Mouse (Mus musculus): Measurements from ENCODE around the gene Tceal7.
"Not testable (repeated sequence)": the region's sequence is repeated elsewhere in the genome, so short reads cannot be mapped to it uniquely, and the experiment has no call there.

Tceal7 gene

DNA sequence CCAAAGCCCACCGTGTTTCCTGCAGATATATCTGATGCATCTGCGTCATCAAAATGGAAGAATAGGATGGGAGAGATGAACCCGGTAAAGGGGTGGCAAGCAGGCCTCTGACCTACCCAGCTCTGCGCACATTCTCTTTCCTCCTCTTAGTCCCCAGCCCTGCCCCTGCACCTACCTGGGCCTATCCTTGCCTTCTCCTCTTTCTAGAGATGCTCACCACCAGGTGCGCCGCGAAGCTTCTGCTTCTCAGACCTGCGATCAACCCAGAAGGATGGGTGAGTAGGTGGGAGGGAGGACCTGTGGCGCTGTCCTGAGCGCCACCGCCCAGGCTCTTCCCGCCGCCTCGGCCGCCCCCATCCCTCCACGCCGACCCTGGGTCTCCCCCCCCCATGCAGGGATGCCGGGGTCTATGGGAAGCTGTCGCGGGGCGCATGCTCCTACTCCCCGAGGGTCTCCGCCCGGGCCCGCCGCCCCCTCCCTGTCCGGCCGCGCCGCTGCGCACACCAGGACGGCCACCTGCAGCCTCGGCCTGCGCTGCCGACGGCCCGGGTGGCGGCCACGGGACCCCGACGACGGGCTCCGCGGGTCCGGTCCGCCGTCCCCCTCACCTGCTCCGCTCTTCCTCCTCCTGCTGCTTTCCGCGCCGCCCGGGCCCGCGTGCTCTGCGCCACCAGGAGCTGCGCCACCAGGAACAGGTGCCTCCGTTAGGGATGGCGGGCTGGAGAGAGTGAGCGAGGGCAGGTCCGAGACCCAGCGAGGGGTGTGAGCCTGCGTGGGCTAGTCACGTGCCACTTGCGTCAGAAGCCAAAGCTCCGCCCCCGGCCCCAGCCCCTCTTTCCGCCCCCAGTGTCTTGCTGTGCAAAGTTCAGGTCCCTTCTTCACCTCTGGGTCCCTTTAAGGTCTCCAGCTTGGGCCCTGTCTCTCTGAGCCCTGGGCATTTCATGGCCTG lies at the start of gene Tceal7, which contains the start of gene Bex1:
Gene Tceal7 (plus strand): TSS at position 51 of the 949 bp plus-strand sequence.
Gene Bex1 (minus strand): TSS at position 785 of the 949 bp plus-strand sequence.
- DNase-seq (ENCODE audit: low read depth, low spot score): not testable (repeated sequence)

DNA sequence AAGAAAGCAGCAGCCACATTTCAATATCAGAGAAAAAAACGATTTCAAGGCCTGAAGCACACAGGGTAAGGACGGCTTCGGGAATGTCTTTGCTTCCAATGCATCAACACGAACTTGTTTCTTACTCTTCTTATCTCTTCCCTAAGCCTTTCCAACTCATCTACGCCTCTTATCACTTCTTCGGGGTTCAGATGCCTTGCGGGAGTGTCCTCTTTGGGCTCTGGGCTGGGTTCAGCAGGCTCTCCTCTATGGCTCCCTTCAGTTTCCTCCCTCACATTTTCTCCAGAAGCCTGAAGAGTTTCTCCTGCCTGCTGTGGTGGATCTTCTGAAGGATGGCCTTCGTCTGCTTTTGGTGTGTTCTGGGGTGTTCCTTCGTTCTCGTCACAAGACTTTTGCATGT lies 44.0 kb upstream of the Tceal7 start:
- no peak for DNase-seq (ENCODE audit: low read depth, low spot score)

DNA sequence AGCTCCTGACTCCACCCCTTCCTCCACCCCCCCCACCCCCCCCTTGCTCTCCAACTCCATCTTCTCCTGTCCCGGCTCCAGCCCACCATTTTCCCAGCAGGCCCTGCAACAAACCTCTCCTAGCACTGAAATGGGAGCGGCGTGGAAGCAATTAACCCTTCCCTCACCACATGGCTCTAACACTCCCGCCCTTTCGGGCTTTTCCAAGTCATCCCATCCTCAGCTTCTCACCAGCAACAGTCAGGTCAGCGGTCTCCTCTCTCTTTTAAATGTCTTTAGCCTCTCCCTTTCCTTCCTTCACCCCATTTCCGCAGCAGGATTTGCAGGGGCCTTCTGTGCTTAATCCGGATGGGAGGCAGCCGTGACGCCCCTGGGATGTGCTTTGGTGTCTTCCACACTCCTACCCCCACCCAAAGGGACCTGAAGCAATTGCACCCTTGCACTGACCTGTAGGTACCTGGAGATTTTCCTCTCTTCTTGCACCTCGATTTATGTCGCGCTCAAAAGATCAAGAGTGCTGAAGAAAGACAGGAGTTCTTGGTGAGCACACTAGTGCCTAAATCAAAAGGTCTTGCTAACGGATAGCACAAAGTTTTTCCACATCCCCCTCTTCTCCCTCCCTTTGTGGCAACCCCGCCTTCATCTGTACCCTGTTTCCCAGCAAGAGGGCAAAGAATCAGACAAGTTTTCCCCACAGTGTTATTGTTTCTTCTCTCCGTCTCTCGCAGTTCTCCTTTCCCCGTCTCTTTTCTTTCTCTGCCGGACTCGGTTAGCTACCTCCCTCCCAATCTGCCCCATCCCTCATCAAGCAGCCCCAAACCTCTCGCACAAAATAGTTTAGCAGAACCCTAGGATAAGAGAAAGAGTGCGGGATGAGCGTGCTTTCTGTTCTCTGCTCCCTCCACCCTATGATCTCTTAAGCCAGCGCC lies 43.1 kb upstream of the Tceal7 start:
- DNase-seq (ENCODE audit: low read depth, low spot score): peak; percentile 83

DNA sequence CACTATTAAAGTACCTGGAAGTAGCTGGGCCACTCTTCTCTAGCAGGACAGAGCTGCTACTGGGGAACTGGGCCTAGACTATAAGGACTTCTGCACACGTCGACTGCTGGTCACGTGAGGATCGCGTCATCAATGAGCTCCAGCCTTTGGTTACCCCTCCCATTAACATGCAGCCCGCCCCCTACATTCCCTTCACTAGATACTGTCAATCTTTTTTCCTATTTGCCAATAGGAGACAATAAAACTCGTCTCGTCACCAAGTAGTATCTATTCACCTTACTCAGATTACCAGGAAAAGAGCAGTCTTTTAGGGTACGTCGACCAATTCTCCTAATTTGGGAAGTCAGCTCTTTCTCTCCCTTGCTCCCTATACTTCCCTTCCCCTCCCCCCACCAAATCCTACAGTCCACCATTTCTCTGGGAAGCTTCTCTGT lies 42.4 kb upstream of the Tceal7 start, which contains the start of gene Tceal8:
Gene Tceal8 (minus strand): TSS at position 225 of the 434 bp plus-strand sequence.
- DNase-seq (ENCODE audit: low read depth, low spot score): peak; percentile 98

DNA sequence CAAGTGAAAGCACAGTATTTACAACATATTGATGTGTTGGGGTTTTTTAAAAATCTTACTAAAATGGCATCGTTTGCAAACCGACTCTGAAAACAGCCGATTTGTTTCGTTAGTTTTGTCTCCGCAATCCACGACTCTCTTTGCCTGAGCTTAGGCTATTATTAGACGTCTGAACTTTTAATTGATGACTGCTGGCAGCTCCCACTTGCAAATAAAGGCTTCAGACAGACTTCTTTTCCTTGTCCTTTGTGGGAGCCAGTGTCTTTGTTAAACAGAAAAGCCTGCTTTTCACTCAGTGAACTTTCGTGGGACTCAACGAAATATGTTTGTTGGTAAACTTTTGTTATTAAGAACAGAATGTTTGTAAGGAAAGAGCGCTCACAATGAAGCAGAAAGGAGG lies 41.8 kb upstream of the Tceal7 start:
- peak; percentile 34 for DNase-seq (ENCODE audit: low read depth, low spot score)

DNA sequence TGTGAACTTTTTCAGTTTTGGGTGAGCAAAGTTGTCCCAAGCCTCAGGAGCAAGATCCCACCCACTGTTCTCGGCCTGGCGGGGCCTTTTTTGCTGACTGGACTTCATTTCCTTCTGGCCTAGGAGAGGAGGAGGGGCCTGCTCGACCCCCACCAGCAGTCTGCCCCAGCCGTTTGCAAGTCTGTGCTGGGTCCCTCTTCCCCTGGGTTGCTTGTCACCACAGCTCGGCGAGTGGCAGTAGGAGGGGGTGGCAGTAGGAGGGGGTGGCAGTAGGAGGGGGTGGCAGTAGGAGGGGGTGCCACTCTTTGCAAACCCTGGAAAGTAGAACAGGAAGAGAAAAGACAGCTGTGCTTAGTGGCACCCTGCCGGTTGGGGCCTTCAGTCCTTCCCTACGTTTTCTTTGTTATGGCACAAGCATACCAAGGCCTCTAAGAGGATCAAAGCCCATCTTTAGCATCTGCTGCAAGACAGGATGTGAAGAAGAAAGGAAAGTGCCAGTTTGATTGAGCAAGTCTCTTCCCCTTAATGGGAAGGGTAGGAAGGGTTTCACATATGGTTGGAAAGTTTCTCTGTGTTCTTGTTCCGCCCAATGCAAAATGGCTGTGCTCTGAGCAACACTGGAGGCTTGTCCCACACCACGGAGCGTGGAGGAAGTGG lies 33.6 kb upstream of the Tceal7 start:
- no peak for DNase-seq (ENCODE audit: low read depth, low spot score)

DNA sequence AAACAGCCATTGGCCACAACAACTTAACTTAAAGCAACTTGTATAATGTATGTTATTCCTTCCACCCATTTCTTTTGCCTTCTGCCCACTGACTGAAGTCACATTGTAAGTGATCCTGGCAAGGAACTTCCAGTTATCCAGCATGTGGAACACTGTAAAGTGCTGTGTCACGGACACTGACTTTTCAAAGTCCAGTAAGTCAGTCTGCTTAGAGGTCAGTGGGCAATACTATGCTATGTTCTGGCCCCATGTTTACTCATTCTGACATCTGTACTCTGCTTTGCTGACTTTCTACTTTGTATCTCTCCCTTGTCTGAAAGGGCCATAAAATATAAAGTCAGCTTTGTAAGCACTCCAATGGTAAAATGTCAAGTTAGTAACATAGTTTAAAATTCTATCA lies 31.5 kb upstream of the Tceal7 start:
- no peak for DNase-seq (ENCODE audit: low read depth, low spot score)

DNA sequence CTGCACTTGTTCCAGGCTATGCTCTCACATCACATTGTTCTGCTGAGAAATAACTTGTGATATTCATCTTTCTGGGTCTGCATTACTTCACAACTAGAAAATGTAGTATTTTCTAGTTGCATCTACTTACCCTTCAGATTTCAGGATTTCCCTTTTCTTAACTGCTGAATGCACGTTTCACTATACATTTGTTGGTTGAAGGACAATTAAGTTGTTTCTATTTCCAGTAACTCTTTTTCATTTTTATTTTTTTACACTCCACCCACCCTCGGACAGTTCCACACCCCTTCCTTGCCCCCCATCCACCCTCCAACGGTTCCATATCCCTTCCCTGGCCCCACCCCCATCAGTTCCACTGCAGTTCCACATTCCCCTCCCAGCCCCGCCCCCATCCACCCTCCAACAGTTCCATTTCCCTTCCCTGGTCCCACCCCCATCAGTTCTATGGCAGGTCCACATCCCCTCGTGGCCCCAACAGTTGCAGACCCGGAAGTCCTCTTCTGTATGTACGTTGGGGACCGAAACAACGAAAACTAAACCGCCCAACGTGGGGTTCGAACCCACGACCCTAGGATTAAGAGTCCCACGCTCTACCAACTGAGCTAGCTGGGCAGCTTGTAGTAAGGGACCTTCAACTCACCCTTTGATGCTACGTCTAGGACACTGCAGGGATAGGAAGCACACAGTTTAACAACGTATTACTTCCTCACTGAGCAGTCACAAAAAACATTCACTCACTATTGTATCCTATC lies 19.2 kb upstream of the Tceal7 start:
- no peak for DNase-seq (ENCODE audit: low read depth, low spot score)

DNA sequence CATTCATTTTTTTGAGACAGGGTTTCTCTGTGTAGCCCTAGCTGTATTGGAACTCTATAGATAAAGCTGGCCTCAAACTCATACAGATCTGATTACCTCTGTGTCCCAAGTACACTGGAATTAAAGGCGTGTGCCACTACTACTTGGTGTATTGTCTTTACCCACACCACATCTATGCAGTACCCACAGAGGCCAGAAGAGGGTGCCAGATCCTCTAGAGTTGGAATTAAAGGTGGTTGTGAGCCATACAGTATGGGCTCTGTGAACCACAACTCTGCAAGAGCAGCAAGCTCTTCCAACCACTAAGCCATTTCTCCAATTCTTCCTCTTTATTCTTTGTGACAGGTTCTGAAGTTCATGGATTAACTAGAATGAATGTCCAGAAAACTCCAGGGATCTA lies 17.7 kb upstream of the Tceal7 start:
- DNase-seq (ENCODE audit: low read depth, low spot score): peak; percentile 41

DNA sequence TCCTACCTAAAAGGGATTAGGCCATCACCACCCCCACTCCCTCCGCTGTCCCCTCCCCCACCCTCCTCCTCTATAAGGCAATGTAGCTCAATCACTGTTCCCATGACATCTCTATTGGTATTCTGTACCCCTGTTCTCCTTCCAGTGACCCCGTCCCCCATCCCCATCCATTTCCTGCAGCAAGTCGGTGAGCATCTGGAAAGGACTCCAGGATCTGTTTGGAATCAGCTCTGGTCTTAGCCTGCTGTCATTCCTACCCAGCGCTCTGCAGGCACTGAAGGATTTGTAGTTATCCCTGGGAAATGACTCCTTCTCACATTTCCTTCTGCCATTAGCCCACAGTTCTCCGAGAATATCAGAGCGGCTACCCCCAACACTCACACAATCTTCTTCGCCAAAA lies 11.3 kb upstream of the Tceal7 start:
- no peak for DNase-seq (ENCODE audit: low read depth, low spot score)

DNA sequence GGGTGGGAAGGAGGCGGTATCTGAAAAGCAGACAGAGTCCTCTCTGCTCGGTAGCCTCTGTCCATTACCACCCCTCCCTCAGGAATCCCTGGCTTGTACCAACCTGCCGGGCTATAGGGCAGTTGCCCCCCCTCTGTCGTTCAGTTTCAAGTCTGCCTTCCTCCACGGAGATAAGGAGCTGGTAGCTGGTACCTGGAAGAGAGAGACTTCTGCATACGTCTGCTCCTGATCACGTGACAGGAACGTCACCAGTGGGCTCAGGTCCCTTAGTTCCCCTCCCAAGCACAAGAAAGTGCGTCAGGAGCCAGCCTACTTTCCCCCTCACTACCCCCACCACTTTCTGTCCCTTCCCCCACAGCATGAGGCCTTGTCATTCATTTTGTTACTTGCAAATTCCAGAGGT lies 10.9 kb upstream of the Tceal7 start, which contains the start of gene Tceal5:
Gene Tceal5 (minus strand): TSS at position 213 of the 403 bp plus-strand sequence.
- no peak for DNase-seq (ENCODE audit: low read depth, low spot score)

DNA sequence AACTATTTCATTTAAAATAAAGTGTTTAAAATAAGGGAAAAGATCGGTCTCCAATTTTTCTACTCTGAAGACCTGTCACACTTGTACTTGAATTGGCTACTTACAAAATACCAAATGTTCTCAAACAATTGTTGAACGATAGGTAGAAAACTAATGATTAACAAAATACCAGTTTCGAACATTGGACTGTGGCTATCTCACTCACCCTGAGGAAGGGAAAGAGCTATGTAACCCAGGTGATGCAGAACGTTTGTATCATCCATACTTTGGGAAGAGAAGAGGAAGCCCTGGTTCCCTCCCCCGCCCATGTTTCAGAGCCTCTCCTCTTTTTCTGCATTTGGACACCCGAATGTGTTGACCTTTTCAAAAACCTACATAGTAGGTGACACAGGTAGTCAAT lies 10.2 kb upstream of the Tceal7 start:
- DNase-seq (ENCODE audit: low read depth, low spot score): no peak

DNA sequence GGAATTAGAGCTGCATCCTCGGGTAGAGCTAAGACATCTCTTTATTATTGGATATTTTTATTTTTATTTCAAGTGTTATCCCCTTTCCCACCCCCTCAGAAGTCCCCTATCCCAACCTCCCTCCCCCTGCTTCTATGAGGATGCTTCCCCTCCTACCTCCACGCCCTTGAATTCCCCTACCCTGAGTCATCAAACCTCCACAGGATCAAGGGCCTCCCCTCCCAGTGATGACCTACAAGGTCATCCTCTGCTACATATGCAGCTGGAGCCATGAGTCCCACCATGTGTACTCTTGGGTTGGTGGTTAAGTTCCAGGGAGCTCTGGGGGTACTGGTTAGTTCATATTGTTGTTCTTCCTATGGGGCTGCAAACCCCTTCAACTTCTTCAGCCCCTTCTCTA lies 1.2 kb upstream of the Tceal7 start:
- peak; percentile 2 for DNase-seq (ENCODE audit: low read depth, low spot score)

DNA sequence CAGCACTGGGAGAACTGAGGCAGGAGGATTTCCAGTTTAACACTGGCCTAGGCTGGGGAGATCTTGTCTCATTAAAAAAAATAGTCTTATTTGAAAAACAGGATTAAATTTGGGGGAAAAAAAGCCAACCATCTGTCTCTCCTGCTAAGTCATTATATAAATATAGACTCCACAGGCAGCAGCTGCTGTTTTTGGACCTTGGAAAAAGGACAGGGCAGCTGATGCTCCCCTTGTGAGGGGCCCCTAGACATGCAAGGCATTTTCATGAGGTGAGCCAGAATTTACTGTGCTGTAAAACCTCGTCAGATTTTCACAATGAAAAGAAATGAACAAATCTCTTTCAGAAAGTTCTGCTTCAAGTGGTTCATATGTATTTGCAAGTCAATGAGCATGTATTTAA lies 1.7 kb downstream of the Tceal7 start:
- no peak for DNase-seq (ENCODE audit: low read depth, low spot score)

DNA sequence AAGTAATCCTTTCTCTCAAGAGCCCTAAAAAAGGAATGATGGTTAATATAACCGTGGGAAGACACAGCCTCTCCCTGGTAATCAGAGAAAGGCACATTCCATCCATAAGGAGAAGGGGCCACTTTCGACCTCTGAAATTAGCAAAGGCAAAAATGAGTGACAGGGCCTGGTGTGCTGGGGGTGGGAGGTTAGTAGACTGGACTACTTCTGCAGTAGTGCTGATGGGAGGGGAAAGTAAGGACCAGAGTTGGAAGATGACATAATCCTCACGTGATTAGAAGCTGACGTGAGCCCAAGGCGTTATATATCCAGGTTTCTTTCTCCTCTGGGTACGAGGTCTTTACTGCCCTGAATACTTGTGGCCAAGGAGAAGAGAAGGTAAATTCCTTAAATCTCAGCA lies 9.1 kb downstream of the Tceal7 start:
- DNase-seq (ENCODE audit: low read depth, low spot score): no peak

DNA sequence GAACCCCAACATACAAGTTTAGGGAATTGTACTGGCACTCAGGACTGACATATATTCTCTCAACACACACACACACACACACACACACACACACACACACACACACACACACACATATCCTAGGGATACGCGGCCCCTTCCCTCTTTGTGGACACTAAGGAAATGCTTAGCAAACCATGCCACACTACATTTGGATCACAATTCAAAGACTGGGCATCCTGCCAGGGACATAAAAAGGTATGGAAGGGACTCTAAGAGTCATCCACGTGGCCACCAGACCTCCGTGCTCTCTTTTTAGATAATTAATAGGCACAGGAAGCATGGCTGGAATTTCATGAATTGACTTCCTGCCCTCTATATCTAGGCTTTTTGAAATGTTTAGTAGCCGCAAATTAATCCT lies 13.2 kb downstream of the Tceal7 start:
- no peak for DNase-seq (ENCODE audit: low read depth, low spot score)

DNA sequence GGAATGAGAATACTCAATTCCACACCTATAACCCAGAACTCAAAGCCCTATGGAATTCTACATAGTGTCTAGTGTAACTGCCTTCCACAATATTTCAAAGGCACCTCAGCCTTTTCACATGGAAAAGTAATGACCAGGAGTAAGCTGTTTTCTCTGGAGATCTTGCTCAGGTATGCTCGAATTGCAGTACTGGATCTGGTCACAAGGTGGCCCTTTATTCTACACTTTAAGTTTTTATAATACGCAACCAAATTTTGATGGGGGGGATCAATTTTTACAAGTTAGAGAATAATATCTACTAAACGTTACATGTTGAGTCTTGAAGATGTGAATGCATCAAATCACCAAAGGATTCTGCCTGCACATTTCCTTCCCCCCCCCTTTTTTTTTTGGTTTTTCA lies 23.5 kb downstream of the Tceal7 start:
- DNase-seq (ENCODE audit: low read depth, low spot score): peak; percentile 48

DNA sequence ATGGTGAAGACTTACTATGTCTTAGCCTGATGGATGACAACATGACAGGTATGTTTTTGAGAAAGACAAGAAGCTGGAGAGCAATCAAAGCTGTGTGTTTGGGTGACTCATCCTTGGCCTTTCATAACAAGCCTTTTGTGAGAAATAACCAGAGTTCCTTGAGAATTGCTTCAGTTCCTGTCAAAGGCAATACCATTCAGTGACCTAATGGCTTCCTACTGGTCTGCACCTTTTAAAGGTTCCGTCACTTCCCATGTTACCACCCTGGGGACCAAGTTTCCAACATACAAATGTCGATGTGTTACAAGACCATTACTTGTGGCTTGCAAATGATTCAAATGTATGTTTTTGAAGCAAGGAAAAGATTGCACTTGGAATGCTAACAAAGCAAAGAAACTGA lies 28.6 kb downstream of the Tceal7 start:
- peak; percentile 48 for DNase-seq (ENCODE audit: low read depth, low spot score)

DNA sequence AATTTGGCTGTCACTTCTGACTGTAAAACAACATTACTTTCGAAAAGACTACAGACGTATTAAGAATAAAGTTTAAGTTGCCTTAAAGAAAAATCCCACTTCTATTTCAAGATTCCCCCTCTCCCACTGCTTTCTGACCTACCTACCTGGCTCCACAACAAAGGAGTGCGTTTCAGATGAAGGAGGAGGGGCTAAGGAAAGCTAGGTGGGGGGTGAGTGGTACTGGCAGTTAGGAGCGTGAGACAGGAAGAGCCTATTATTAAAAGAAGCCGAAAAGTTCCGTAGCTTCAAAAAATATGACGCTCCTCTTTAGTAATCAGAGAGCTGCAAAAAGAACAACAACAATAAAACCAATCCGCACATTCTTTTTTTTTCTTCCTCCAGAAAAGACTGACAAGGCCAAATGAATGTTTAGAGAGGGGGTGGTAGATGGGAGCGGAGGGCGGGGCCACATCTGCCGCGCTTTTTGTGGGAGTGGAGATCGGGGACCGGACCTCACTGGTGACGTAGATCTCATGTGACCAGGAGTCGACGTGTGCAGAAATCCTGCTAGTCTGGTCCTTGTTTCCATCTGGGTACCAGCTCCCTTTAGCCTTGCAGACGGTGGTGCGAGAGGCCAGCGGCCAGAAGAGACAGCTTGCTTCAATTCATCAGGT lies 30.1 kb downstream of the Tceal7 start, which contains the start of gene Tceal9:
Gene Tceal9 (plus strand): TSS at position 506 of the 656 bp plus-strand sequence.
- DNase-seq (ENCODE audit: low read depth, low spot score): peak; percentile 91

DNA sequence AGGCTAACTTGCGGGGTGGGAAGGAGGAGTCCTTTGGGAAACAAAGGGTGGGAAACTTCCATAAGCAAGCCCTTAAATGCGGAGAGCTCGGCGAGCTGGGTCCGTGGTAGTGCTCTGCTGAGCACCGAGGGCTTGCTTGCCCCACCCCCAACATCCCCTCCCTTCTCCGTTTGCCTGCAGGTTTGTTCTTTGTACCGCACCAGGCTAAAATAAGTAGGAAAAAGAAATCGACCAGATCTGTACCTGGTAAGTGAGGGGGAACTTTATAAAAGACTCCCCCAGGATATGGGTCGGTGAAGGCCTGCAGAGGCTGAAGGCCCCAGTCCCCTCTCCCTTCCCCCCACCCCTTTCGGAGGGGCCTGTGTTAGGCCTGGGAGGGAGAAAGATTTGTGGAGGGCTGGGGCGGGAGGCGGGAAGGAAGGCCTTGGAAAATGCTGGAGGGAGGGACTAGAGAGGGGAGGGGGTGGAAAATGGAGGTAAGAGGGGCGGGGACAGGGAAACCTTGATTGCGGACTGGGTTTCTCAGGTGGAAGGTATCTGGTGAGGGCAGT lies 31.0 kb downstream of the Tceal7 start:
- peak; percentile 36 for DNase-seq (ENCODE audit: low read depth, low spot score)
